Mouse (Mus musculus) lung, postnatal 0 days (tissue): Measurements from ENCODE around the gene Ahdc1. TPM values are rescaled to one million over a fixed set of nuclear protein-coding genes. Genes with fewer than 3 reads are reported as not detected.

Experiments used
- ATAC-seq: fragments of 200-750 bp; cut with Nextera tagmentation; 2 replicates; pipeline ENCODE4 v1.8.0; 2017; ENCODE audit warnings: moderate library complexity
- DNase-seq: peaks from one replicate; pipeline ENCODE4 v3.0.0-alpha.2; 2016; ENCODE audit warnings: low spot score
- H3K27ac ChIP-seq: fragments of 300-500 bp; sonication (generic); 2 replicates; pipeline ENCODE4 v1.5.1; 2014; ENCODE audit warnings: antibody characterized with exemption, mild to moderate bottlenecking, low read length, mixed read lengths
- H3K27me3 ChIP-seq: fragments of 300-500 bp; sonication (generic); replicated peaks from 2 replicates; pipeline ENCODE4 v1.6.1; 2014; ENCODE audit warnings: low read length, mixed read lengths; ENCODE audit not compliant: insufficient read depth
- H3K36me3 ChIP-seq: fragments of 300-500 bp; sonication (generic); 2 replicates; pipeline ENCODE4 v1.6.1; 2014; ENCODE audit warnings: low read length, mixed read lengths; ENCODE audit not compliant: insufficient read depth
- H3K4me1 ChIP-seq: fragments of 300-500 bp; sonication (generic); 2 replicates; pipeline ENCODE4 v1.6.1; 2014; ENCODE audit warnings: antibody characterized with exemption, low read depth, low read length, mixed read lengths; ENCODE audit not compliant: insufficient read depth
- H3K4me2 ChIP-seq: fragments of 300-500 bp; sonication (generic); replicated peaks from 2 replicates; pipeline ENCODE4 v1.6.1; 2014; ENCODE audit warnings: low read depth, mild to moderate bottlenecking, low read length, moderate library complexity, mixed read lengths
- H3K4me3 ChIP-seq: fragments of 300-500 bp; sonication (generic); 2 replicates; pipeline ENCODE4 v1.5.1; 2014; ENCODE audit warnings: low read depth, low read length
- H3K9ac ChIP-seq: fragments of 300-500 bp; sonication (generic); replicated peaks from 2 replicates; pipeline ENCODE4 v1.6.1; 2014; ENCODE audit warnings: low read depth, mild to moderate bottlenecking
- H3K9me3 ChIP-seq: fragments of 300-500 bp; sonication (generic); 2 replicates; pipeline ENCODE4 v1.6.1; 2016; ENCODE audit warnings: low read length, mixed read lengths
- CTCF ChIP-seq: IDR thresholded peaks from 2 replicates; pipeline ENCODE4 v1.5.1; 2016; ENCODE audit warnings: antibody characterized with exemption, mild to moderate bottlenecking
- EP300 ChIP-seq: IDR thresholded peaks from 2 replicates; pipeline ENCODE4 v1.6.1; 2016; ENCODE audit warnings: antibody characterized with exemption, mild to moderate bottlenecking, control low read depth
- WGBS: fragments of 180-500 bp; shearing (Covaris S2); extraction: QIAGEN DNeasy Blood & Tissue Kit; methylation state at CpG from one replicate; pipeline ENCODE4 v1.1.7; 2014; 5-methylcytosine and 5-hydroxymethylcytosine counted together
- polyA plus RNA-seq: library from polyadenylated mRNA; unstranded; fragments of >200 nt; fragmentation: Nextera tagmentation; extraction: Ambion mirVana; gene quantifications from 2 replicates; pipeline ENCODE4 v1.2.1, GENCODE M21; 2015

The Ahdc1 gene
- polyA plus RNA-seq, 1 experiment from 2014 or later, result 3.9 TPM

GRCm38 (mm10) chr4:133010611-133011010 lies 449 bp upstream of the Ahdc1 start:
- no peaks in the 10 kb centered on the region for H3K9me3 ChIP-seq
- peaks cover 5% of the 10 kb centered on the region; the same call in 1 of the 2 replicates for H3K4me1 ChIP-seq
- peak overlapping the region; percentile 84 for H3K4me3 ChIP-seq
- no peak for TF ChIP-seq CTCF
- no peak for DNase-seq
- 0 out of 2 replicates have a peak, but pooled peaks cover 5% of the 10 kb centered on the region for H3K27me3 ChIP-seq
- H3K4me2 ChIP-seq, result peak overlapping the region; percentile 89
- no peak for ATAC-seq
- no peak overlapping the region for H3K9ac ChIP-seq
- WGBS, result under 1% methylated on average over 17 of the region's 17 CpGs
- H3K27ac ChIP-seq, result no peak overlapping the region
- no peaks in the 10 kb centered on the region for H3K36me3 ChIP-seq

GRCm38 (mm10) chr4:133011821-133012775 lies 1.0 kb downstream of the Ahdc1 start:
- Histone ChIP-seq H3K4me1 (peaks cover 16% of the 10 kb centered on the region), H3K4me2 (peak overlapping the region; percentile 89), H3K27ac (peak overlapping the region; percentile 89), H3K27me3 (0 out of 2 replicates have a peak, but pooled peaks cover 5% of the 10 kb centered on the region), H3K9me3 (no peaks in the 10 kb centered on the region), H3K36me3 (no peaks in the 10 kb centered on the region), H3K4me3 (peak overlapping the region; percentile 84), H3K9ac (peak overlapping the region; percentile 74)
- TF ChIP-seq EP300 (no peak), CTCF (no peak; the same call in 1 of the 2 replicates)
- peak; percentile 74 for DNase-seq
- ATAC-seq, result peak; percentile 3
- under 1% methylated on average over 50 of the region's 84 CpGs for WGBS

DNA sequence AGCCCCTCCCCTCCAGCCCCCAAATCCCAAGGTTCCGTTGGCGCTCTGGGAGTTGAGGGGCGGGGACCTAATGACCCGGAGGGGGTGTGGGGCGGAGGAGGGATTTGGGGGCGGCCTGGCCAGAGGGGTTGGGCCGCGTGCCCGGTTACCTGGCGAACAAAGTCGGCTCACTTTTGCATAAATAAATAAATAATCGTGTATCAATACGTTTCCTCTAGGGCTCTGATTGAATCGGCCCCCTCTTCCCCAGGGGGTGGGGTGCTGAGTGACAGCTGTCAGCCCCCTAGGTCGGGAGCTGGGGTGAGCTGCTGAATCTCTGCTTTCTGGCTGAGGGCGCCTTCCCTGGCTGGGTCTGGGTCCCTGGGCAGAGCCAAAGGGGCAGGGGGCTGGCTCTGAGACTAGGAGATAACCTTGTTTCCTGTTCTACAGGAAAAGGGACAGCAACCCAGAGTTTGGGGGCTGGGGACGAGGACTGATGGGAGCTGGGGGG lies 1.8 kb downstream of the Ahdc1 start:
- peak overlapping the region; percentile 84 for H3K4me3 ChIP-seq
- DNase-seq (peak; percentile 31), ATAC-seq (no peak)
- WGBS, result 2% methylated on average over 14 of the region's 17 CpGs
- peak overlapping the region; percentile 74 for H3K9ac ChIP-seq
- H3K4me1 ChIP-seq, result peaks cover 19% of the 10 kb centered on the region
- H3K4me2 ChIP-seq, result peak overlapping the region; percentile 89
- H3K27ac ChIP-seq, result peak overlapping the region; percentile 89
- 0 out of 2 replicates have a peak, but pooled peaks cover 5% of the 10 kb centered on the region for H3K27me3 ChIP-seq
- no peaks in the 10 kb centered on the region for H3K9me3 ChIP-seq
- no peaks in the 10 kb centered on the region for H3K36me3 ChIP-seq
- TF ChIP-seq EP300, result no peak
- TF ChIP-seq CTCF, result no peak

DNA sequence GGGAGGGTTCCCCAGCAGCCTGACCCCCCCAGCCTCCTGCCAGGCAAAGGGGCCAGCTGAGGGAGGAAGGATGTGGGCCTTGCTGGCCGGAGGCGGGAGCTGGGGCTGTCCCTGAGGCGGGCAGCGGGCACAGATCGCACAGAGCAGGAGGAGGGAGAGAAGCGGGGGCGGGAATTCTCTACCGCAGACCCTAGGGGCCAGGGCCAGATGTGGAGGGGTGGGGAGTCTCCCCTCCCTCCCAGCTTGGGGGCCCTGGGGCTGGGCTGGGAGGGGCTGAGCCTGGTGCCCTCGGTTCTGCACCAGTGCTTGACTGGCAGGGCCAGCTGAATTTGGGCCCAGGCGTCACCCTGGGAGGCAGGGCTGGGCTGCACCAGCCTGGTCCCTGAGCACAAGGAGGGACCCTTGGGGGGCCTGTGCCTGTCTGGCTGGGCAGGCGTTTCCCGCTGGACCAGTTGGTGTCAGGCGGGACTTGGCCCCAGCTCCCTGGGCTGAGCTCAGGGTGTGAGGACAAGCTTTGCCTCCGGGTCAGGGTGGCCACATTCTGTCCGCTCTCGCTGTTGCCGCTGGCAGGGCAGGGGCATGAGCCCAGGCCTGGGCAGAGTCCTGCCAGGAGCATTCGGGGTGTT lies 2.3 kb downstream of the Ahdc1 start:
- peak overlapping the region; percentile 84 for H3K4me3 ChIP-seq
- peaks cover 19% of the 10 kb centered on the region for H3K4me1 ChIP-seq
- peak overlapping the region; percentile 74 for H3K9ac ChIP-seq
- H3K27ac ChIP-seq, result peak overlapping the region; percentile 89
- H3K36me3 ChIP-seq, result no peaks in the 10 kb centered on the region
- peak; percentile 62 for DNase-seq
- WGBS, result 2% methylated on average over 15 of the region's 18 CpGs
- TF ChIP-seq CTCF (no peak), EP300 (no peak)
- H3K4me2 ChIP-seq, result peak overlapping the region; percentile 89
- no peaks in the 10 kb centered on the region for H3K9me3 ChIP-seq
- H3K27me3 ChIP-seq, result 0 out of 2 replicates have a peak, but pooled peaks cover 5% of the 10 kb centered on the region
- 0 out of 2 replicates have a peak, but pooled peaks have one; percentile 4 for ATAC-seq

- WGBS, result 26% methylated on average over 5 of the region's 5 CpGs
- Histone ChIP-seq H3K4me2 (peak overlapping the region; percentile 89), H3K4me1 (peaks cover 19% of the 10 kb centered on the region), H3K9ac (no peak overlapping the region), H3K4me3 (0 out of 2 replicates have a peak overlapping the region, but pooled peaks have one; percentile 84), H3K36me3 (no peaks in the 10 kb centered on the region), H3K27ac (peak overlapping the region; percentile 89; the same call in 1 of the 2 replicates), H3K27me3 (0 out of 2 replicates have a peak, but pooled peaks cover 5% of the 10 kb centered on the region), H3K9me3 (no peaks in the 10 kb centered on the region)
- ATAC-seq, result no peak
- DNase-seq, result no peak
- TF ChIP-seq CTCF, result no peak
- no peak for TF ChIP-seq EP300
Observed at GRCm38 (mm10) chr4:133014088-133014487, 3.0 kb downstream of the Ahdc1 start.
